Mouse (Mus musculus) spleen, postnatal 36 days (tissue): Measurements from ENCODE around the gene Hs3st3b1.

Source experiments
- DNase-seq, 2 experiments: peaks; one replicate each; pipeline ENCODE4 v3.0.0; 2022; ENCODE audit warnings: low spot score in 2 of 2, mixed read lengths in 1 of 2

Hs3st3b1 gene

DNA sequence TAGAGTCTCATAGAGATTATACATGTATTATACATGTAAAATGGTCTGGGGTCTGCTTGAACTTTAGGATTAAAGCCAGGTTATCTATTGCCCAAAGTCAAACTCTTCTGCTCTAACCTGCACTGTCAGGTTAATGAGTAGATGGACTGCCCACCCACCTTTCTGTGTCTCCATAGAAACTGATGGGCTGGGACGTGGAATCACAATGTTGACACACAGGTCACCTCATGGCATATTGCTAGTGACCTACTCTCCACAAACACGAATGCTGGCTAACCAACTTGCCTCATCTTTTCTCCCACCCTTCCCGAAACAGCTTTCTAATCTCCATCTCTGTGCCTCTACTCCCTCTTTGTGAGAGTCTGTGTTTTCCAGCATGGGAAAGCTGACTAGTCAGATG lies 38.7 kb downstream of the Hs3st3b1 start:
- no peak for DNase-seq

DNA sequence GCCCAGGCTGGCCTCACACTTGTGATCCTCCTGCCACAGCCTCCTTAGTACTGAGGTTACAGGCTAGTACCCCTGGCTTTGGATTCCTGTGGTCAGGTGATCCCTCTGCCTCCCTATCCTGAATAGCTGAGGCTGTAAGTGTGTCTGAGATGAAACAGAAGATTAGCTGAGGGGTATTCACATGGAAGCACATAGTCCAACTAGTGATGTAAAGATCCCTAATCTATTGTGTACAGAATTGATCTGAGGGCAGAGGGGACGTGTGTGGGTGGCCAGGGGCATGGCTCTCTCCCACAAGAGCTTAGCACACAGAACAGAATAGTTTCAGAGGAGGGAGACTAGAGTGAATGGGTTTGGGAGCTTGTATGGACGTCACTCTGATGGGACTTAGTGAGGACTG lies 41.8 kb downstream of the Hs3st3b1 start:
- no peak for DNase-seq

DNA sequence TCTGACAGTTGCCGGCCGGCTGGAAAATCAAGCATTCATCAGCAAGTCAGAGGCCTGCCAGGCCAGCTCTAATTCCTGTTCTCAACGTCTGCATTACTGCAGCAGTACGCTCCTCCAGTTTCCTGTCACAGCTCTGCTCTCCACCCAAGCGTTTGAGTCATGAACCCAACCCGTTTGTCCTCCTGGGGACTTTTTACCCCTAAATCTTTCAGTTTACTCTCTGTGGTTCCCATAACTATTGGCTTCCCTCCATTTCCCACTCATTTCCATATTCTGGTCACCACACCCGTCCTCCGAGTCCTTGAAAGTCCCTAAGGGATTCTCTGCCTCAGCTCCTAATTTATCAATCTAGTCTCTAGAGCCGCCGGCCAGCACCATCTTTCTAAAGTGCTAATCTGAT lies 42.8 kb downstream of the Hs3st3b1 start:
- DNase-seq = no peak

DNA sequence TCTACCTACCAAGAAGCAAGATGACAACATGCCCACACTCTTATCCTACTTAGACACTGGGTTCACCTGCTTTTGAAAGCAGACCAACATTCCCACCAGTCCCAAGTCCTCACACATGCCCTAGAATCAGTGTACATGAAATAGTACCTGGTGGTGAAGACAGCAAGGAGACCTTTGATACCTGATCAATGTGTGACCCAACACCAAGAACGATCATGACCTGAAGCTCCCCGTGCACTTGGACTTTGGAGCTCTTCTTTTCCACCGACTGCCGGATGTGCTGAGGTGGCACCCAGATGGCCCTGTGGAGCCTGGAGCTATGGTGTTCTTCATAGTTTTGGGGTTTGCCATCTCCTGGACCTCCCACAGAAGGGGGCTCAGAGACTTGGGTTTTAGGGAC lies 43.5 kb downstream of the Hs3st3b1 start:
- no peak for DNase-seq

DNA sequence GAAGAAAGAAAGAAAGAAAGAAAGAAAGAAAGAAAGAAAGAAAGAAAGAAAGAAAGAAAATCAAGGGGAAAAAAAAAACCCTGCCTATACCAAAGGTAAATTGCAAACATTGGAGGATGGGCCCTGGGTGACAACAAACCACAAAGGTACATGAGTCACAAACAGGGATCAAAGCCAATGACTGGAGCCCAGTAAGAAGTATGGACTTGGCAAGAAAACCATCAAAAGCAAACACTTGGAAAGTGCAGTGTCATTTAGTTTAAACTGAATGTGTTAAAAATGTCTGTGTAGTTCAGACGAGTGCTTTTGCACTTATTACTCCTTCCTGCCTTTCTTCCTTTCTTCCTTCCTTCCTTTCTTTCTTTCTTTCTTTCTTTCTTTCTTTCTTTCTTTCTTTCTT lies 59.3 kb downstream of the Hs3st3b1 start:
- no peak for DNase-seq

DNA sequence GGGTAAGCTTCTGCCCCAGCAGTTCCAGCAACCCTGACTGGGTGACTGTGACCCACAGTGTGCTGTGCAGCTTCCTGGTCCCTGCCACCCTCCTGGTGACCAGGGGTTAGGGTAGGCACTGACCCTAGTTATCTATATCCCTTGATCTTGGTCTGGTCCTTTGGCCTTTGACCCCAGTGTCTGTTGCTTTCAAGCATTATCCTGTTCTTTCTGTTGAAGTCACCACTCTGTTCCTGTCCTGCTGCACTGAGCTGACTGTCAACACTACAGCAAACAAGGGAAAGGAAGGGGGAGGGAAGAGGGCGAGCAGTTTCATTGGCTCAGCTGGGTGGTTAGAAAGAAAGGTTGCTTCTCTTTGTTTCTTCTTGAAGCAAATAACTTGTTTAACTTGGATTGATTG lies 60.1 kb downstream of the Hs3st3b1 start:
- DNase-seq = no peak

- no peak for DNase-seq
These were observed 70.9 kb downstream of the Hs3st3b1 start for GRCm38 (mm10) chr11:63851041-63851730.

- no peak for DNase-seq
These were observed 71.8 kb downstream of the Hs3st3b1 start for GRCm38 (mm10) chr11:63850261-63850660.

GRCm38 (mm10) chr11:63845379-63845778 lies 76.7 kb downstream of the Hs3st3b1 start:
- DNase-seq = no peak

DNA sequence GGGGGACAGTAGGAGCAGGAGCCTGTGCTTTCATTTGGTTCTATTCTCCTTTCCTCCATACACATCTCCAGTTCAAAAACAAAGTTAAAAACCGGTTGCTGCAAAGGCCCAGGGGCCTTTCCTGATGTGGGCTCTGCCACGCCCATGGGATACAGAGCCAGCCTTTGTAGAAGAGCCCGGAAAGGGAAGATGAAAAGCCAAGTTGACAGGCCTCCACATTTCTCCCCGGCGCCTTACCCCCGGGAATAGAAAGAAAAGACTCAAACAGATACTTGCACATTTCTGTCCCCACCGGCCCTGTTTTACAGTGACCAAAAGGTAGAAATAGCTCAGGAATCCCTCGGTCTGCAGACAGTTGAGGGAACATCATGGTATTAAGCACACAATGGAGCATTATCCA lies 77.4 kb downstream of the Hs3st3b1 start:
- DNase-seq = no peak

DNA sequence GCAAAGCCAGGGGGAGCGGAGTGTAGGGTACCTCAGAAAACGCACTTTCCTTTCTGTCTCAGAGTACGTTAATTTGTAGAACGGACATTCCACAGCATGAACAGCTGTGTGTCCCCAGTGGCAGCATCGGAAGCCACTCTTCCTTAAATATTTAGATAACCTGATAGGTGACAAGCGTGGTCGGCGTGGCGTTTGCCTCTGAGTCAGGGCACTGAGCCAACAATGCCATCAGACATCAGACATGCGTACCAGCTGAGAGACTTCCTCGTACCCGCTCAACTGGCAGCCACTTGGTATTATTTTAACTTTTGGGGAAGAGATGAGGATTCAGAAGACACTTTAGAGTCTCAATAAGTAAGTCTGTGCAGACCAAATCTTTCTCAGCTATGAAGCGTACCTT lies 84.6 kb downstream of the Hs3st3b1 start:
- no peak for DNase-seq
